ENCODE assay signal across 21 mouse cellular contexts in genomic region chr15:80630147-80630546, GRCm38 (mm10). TPM values are rescaled to one million over a fixed set of nuclear protein-coding genes. Genes with fewer than 3 reads are reported as not detected.
A peak's percentile ranks its signal among the peaks of the same experiment; 100 is the strongest.
DNase-seq lines count a peak whose midpoint lies in the region; ATAC-seq and TF ChIP-seq lines count a peak whose summit lies in the region.
"Had no signal": no experiment of that assay in that cellular context is flagged by ENCODE, and none has a peak within 500 bp of the region (broad histone marks: within the 10 kb centered on the region; RNA-seq: fewer than 3 reads in every experiment).

No protein-coding gene starts in this region.

- H3K9ac ChIP-seq in heart, postnatal 0 days (replicated peaks; ENCODE audit: low read depth, low read length), result no peak overlapping the region
- no peak overlapping the region for H3K9ac ChIP-seq in midbrain, postnatal 0 days (replicated peaks; ENCODE audit: low read length, poor library complexity, severe bottlenecking)
- no peak overlapping the region for H3K9ac ChIP-seq in midbrain, embryonic 13.5 days (replicated peaks)
- H3K9ac ChIP-seq in forebrain, postnatal 0 days, result no peak overlapping the region
- H3K9ac ChIP-seq: embryonic facial prominence, embryonic 13.5 days; liver, postnatal 0 days; neural tube, embryonic 12.5 days had no signal

- peak overlapping the region; percentile 53; the same call in 1 of the 2 replicates for H3K27ac ChIP-seq in heart, postnatal 0 days (ENCODE audit: low read depth)
- H3K27ac ChIP-seq in midbrain, postnatal 0 days (ENCODE audit: low read depth, low read length), result no peak overlapping the region
- H3K27ac ChIP-seq in midbrain, embryonic 13.5 days, result no peak overlapping the region; the same call in 1 of the 2 replicates
- H3K27ac ChIP-seq in olfactory bulb, adult 2 months (ENCODE audit: insufficient read depth, low read depth, low read length), result peak overlapping the region; percentile 50; the same call in 1 of the 2 replicates
- no peak overlapping the region for H3K27ac ChIP-seq in forebrain, postnatal 0 days (ENCODE audit: low read depth, low read length)
- H3K27ac ChIP-seq: embryonic facial prominence, embryonic 13.5 days; limb, embryonic 10.5 days; neural tube, embryonic 12.5 days had no signal

- H3K4me1 ChIP-seq in heart, postnatal 0 days (ENCODE audit: control insufficient read depth, insufficient read depth), result peaks cover 7% of the 10 kb centered on the region
- no peaks in the 10 kb centered on the region for H3K4me1 ChIP-seq in midbrain, postnatal 0 days (ENCODE audit: insufficient read depth, low read length)
- H3K4me1 ChIP-seq in midbrain, embryonic 13.5 days (replicated peaks), result peaks cover 10% of the 10 kb centered on the region
- peaks cover 19% of the 10 kb centered on the region for H3K4me1 ChIP-seq in olfactory bulb, adult 2 months (ENCODE audit: control insufficient read depth, insufficient read depth, low read length)
- no peaks in the 10 kb centered on the region for H3K4me1 ChIP-seq in forebrain, postnatal 0 days (ENCODE audit: insufficient read depth)
- H3K4me1 ChIP-seq: limb, embryonic 10.5 days; neural tube, embryonic 12.5 days had no signal

- H3K9me3 ChIP-seq in heart, postnatal 0 days (replicated peaks; ENCODE audit: control insufficient read depth, low read length), result no peaks in the 10 kb centered on the region
- no peaks in the 10 kb centered on the region for H3K9me3 ChIP-seq in midbrain, postnatal 0 days (ENCODE audit: low read length)
- H3K9me3 ChIP-seq in midbrain, embryonic 13.5 days, result no peaks in the 10 kb centered on the region
- no peaks in the 10 kb centered on the region for H3K9me3 ChIP-seq in forebrain, postnatal 0 days (ENCODE audit: low read length)
- H3K9me3 ChIP-seq: embryonic facial prominence, embryonic 13.5 days; limb, embryonic 10.5 days; neural tube, embryonic 12.5 days had no signal

- peak overlapping the region; percentile 32; the same call in 1 of the 2 replicates for H3K4me2 ChIP-seq in heart, postnatal 0 days (ENCODE audit: low read depth, low read length)
- H3K4me2 ChIP-seq in midbrain, postnatal 0 days (ENCODE audit: low read depth, low read length, poor library complexity, severe bottlenecking), result peak overlapping the region; percentile 9; the same call in 1 of the 2 replicates
- H3K4me2 ChIP-seq in midbrain, embryonic 13.5 days (replicated peaks), result no peak overlapping the region
- H3K4me2 ChIP-seq in forebrain, postnatal 0 days (ENCODE audit: low read depth), result no peak overlapping the region
- H3K4me2 ChIP-seq: midbrain, embryonic 11.5 days; neural tube, embryonic 12.5 days had no signal

- no peak for ATAC-seq in heart, postnatal 0 days (ENCODE audit: insufficient read depth, low read depth)
- ATAC-seq in midbrain, postnatal 0 days (ENCODE audit: low FRiP score), result no peak
- ATAC-seq in midbrain, embryonic 13.5 days, result no peak
- ATAC-seq in forebrain, postnatal 0 days, result no peak
- ATAC-seq: forebrain, embryonic 14.5 days; hindbrain, embryonic 16.5 days; liver, postnatal 0 days; Patski had no signal

- TF ChIP-seq EP300 in heart, postnatal 0 days (IDR thresholded peaks at IDR 0.05; ENCODE audit: low read depth), result no peak

- no peak for DNase-seq in heart, postnatal 0 days (ENCODE audit: low spot score)
- DNase-seq in heart, postnatal 4 days, result no peak
- no peak for DNase-seq in midbrain, postnatal 0 days (ENCODE audit: low spot score)
- peak; percentile 50 for DNase-seq in CD4-positive, CD25-positive, alpha-beta regulatory T cell, adult 2 months (ENCODE audit: low read depth, low spot score)
- DNase-seq in gastrocnemius, postnatal 4 days (ENCODE audit: low spot score in 2 of 2), result no peak
- no peak for DNase-seq in forebrain, postnatal 0 days
- DNase-seq: adrenal gland, postnatal 14 days; cerebellum, postnatal 14 days; gastrocnemius, postnatal 14 days; kidney, adult 18-20 months; kidney, postnatal 10 days; liver, postnatal 0 days had no signal

- no peaks in the 10 kb centered on the region for H3K36me3 ChIP-seq in heart, postnatal 0 days (replicated peaks; ENCODE audit: control insufficient read depth, insufficient read depth, low read length)
- no peaks in the 10 kb centered on the region for H3K36me3 ChIP-seq in midbrain, postnatal 0 days (ENCODE audit: insufficient read depth, low read length)
- H3K36me3 ChIP-seq in midbrain, embryonic 13.5 days, result no peaks in the 10 kb centered on the region
- no peaks in the 10 kb centered on the region for H3K36me3 ChIP-seq in forebrain, postnatal 0 days (ENCODE audit: insufficient read depth)
- H3K36me3 ChIP-seq: embryonic facial prominence, embryonic 13.5 days; limb, embryonic 10.5 days; neural tube, embryonic 12.5 days had no signal

- WGBS in heart, postnatal 0 days, result 65% methylated on average over 7 of the region's 7 CpGs
- WGBS in midbrain, postnatal 0 days, result 60% methylated on average over 7 of the region's 7 CpGs
- 75% methylated on average over 7 of the region's 7 CpGs for WGBS in midbrain, embryonic 13.5 days
- 66% methylated on average over 7 of the region's 7 CpGs for WGBS in olfactory bulb, adult 2 months
- 69% methylated on average over 7 of the region's 7 CpGs for WGBS in forebrain, postnatal 0 days

- H3K27me3 ChIP-seq in heart, postnatal 0 days (ENCODE audit: control insufficient read depth, insufficient read depth, low read length), result 0 out of 2 replicates have a peak, but pooled peaks cover 7% of the 10 kb centered on the region
- H3K27me3 ChIP-seq in midbrain, postnatal 0 days (ENCODE audit: insufficient read depth, low read length), result no peaks in the 10 kb centered on the region
- H3K27me3 ChIP-seq in midbrain, embryonic 13.5 days, result no peaks in the 10 kb centered on the region
- no peaks in the 10 kb centered on the region for H3K27me3 ChIP-seq in forebrain, postnatal 0 days (ENCODE audit: insufficient read depth, low read length)
- H3K27me3 ChIP-seq: embryonic facial prominence, embryonic 13.5 days; neural tube, embryonic 12.5 days had no signal

- no peak for TF ChIP-seq POLR2A in olfactory bulb, adult 2 months (IDR thresholded peaks at IDR 0.05; ENCODE audit: insufficient read depth, low read depth, low read length)

- no peak overlapping the region for H3K4me3 ChIP-seq in heart, postnatal 0 days (ENCODE audit: low read depth, low read length)
- no peak overlapping the region for H3K4me3 ChIP-seq in midbrain, postnatal 0 days (ENCODE audit: low read depth, low read length)
- no peak overlapping the region for H3K4me3 ChIP-seq in midbrain, embryonic 13.5 days (replicated peaks)
- H3K4me3 ChIP-seq in olfactory bulb, adult 2 months (ENCODE audit: insufficient read depth, low read depth, low read length), result no peak overlapping the region
- no peak overlapping the region for H3K4me3 ChIP-seq in forebrain, postnatal 0 days (ENCODE audit: low read depth, low read length)
- H3K4me3 ChIP-seq: embryonic facial prominence, embryonic 13.5 days; limb, embryonic 10.5 days; neural tube, embryonic 12.5 days had no signal

- no peak for TF ChIP-seq CTCF in heart, postnatal 0 days (IDR thresholded peaks at IDR 0.05; ENCODE audit: low read depth)
- no peak for TF ChIP-seq CTCF in midbrain, postnatal 0 days (IDR thresholded peaks at IDR 0.05)
- no peak for TF ChIP-seq CTCF in olfactory bulb, adult 2 months (IDR thresholded peaks at IDR 0.05; ENCODE audit: insufficient read depth, low read depth, low read length)
- TF ChIP-seq CTCF in forebrain, postnatal 0 days (IDR thresholded peaks at IDR 0.05; ENCODE audit: low read depth), result no peak

RNA-seq across cellular contexts. Expression of gene Fam83f, which starts 41.5 kb away (rescaled TPM):
- 0.27 and 0.95 TPM in 2 replicates for total RNA-seq in heart, postnatal 0 days (2014; rRNA removed; ENCODE audit: low replicate concordance)
- 0.12 and 0.14 TPM in 2 replicates for polyA plus RNA-seq in heart, postnatal 0 days (2015; fragmentation: Nextera tagmentation; extraction: Ambion mirVana)
- under 1 TPM; 0.17 to 0.23 TPM for total RNA-seq in heart, postnatal 4 days (2021)
- total RNA-seq in midbrain, postnatal 0 days (2014; rRNA removed), result 0.93 and 2.3 TPM in 2 replicates
- polyA plus RNA-seq in midbrain, postnatal 0 days (2015; fragmentation: Nextera tagmentation; extraction: Ambion mirVana), result 0.48 and 0.65 TPM in 2 replicates
- 0.19 and 0.27 TPM in 2 replicates for polyA plus RNA-seq in midbrain, embryonic 13.5 days (2015; fragmentation: Nextera tagmentation; extraction: Ambion mirVana)
- polyA plus RNA-seq in olfactory bulb, adult 2 months (2012; ENCODE audit: insufficient read depth, insufficient read length, low replicate concordance, missing spikeins), result not detected in 2 replicates
- total RNA-seq in gastrocnemius, postnatal 4 days (2021), result under 1 TPM; 0.70 to 0.93 TPM
- 0.23 and 1.1 TPM in 2 replicates for total RNA-seq in forebrain, postnatal 0 days (2014; rRNA removed)
- polyA plus RNA-seq in forebrain, postnatal 0 days (2015; fragmentation: Nextera tagmentation; extraction: Ambion mirVana), result 0.11 and 0.36 TPM in 2 replicates
- polyA plus RNA-seq: forebrain, embryonic 14.5 days; Patski had no signal

RNA-seq across cellular contexts. Expression of gene Grap2, which starts 57.8 kb away (rescaled TPM):
- 2.8 TPM in 1 of 2 replicates, not detected in the other for total RNA-seq in heart, postnatal 0 days (2014; rRNA removed; ENCODE audit: low replicate concordance)
- polyA plus RNA-seq in heart, postnatal 0 days (2015; fragmentation: Nextera tagmentation; extraction: Ambion mirVana), result 0.46 and 1.3 TPM in 2 replicates
- total RNA-seq in heart, postnatal 4 days (2021), result 1 to 10 TPM in 1 of 2 experiments, under 1 TPM in 1; 0.62 to 1.2 TPM
- 0.19 and 0.66 TPM in 2 replicates for total RNA-seq in midbrain, postnatal 0 days (2014; rRNA removed)
- 0.07 TPM in 1 of 2 replicates, not detected in the other for polyA plus RNA-seq in midbrain, postnatal 0 days (2015; fragmentation: Nextera tagmentation; extraction: Ambion mirVana)
- 1.0 and 1.6 TPM in 2 replicates for polyA plus RNA-seq in midbrain, embryonic 13.5 days (2015; fragmentation: Nextera tagmentation; extraction: Ambion mirVana)
- not detected in 2 replicates for polyA plus RNA-seq in olfactory bulb, adult 2 months (2012; ENCODE audit: insufficient read depth, insufficient read length, low replicate concordance, missing spikeins)
- total RNA-seq in gastrocnemius, postnatal 4 days (2021), result under 1 TPM; 0.32 to 0.75 TPM
- 0.23 TPM in 1 of 2 replicates, not detected in the other for total RNA-seq in forebrain, postnatal 0 days (2014; rRNA removed)
- polyA plus RNA-seq in forebrain, postnatal 0 days (2015; fragmentation: Nextera tagmentation; extraction: Ambion mirVana), result 0.21 TPM in 1 of 2 replicates, not detected in the other
- polyA plus RNA-seq: Patski had no signal

Comparison
In these comparisons a context has a peak if more than half of its experiments do, and no peak if none do; other contexts are left out.
1. H3K4me2 ChIP-seq: peak in heart, postnatal 0 days (single experiment) and midbrain, postnatal 0 days (single experiment); none in midbrain, embryonic 13.5 days (single experiment) and forebrain, postnatal 0 days (single experiment).
2. H3K27ac ChIP-seq: peak in heart, postnatal 0 days (single experiment) and olfactory bulb, adult 2 months (single experiment); none in midbrain, postnatal 0 days (single experiment), midbrain, embryonic 13.5 days (single experiment) and forebrain, postnatal 0 days (single experiment).